Mouse (Mus musculus) kidney, adult 2 months (tissue): ENCODE results near the gene 1700017B05Rik. TPM values are rescaled to one million over a fixed set of nuclear protein-coding genes. Genes with fewer than 3 reads are reported as not detected.
"Not testable (repeated sequence)": the region's sequence is repeated elsewhere in the genome, so short reads cannot be mapped to it uniquely, and the experiment has no call there.

Experiments used
- DNase-seq: peaks from one replicate; pipeline ENCODE4 v3.0.0; 2021
- H3K27ac ChIP-seq: fragments of 200-500 bp; 2 replicates; pipeline ENCODE4 v1.5.1; 2012; ENCODE audit warnings: low read depth, low read length, control low read depth, inconsistent platforms; ENCODE audit not compliant: insufficient read depth
- H3K27me3 ChIP-seq: fragments of 200-500 bp; replicated peaks from 2 replicates; pipeline ENCODE4 v1.6.1; 2012; ENCODE audit warnings: mild to moderate bottlenecking, moderate library complexity, low read length, inconsistent platforms; ENCODE audit not compliant: control insufficient read depth, insufficient read depth
- H3K36me3 ChIP-seq: fragments of 200-500 bp; 2 replicates; pipeline ENCODE4 v1.6.1; 2012; ENCODE audit warnings: mild to moderate bottlenecking, moderate library complexity, low read length, inconsistent platforms; ENCODE audit not compliant: control insufficient read depth, insufficient read depth
- H3K4me1 ChIP-seq: fragments of 200-500 bp; 2 replicates; pipeline ENCODE4 v1.6.1; 2011; ENCODE audit warnings: low read length; ENCODE audit not compliant: control insufficient read depth, insufficient read depth
- H3K4me3 ChIP-seq: fragments of 200-500 bp; 2 replicates; pipeline ENCODE4 v1.5.1; 2011; ENCODE audit warnings: mild to moderate bottlenecking, low read depth, low read length, control low read depth; ENCODE audit not compliant: insufficient read depth
- CTCF ChIP-seq: fragments of 200-500 bp; conservative IDR thresholded peaks from 2 replicates; pipeline ENCODE4 v1.5.1; 2011; ENCODE audit warnings: low read depth, mild to moderate bottlenecking, control low read depth, low read length, moderate library complexity, mixed read lengths; ENCODE audit not compliant: insufficient read depth, insufficient read length
- POLR2A ChIP-seq: fragments of 200-500 bp; IDR thresholded peaks from one replicate; pipeline ENCODE4 v1.6.1; 2011; ENCODE audit warnings: low read depth, low read length, control low read depth
- WGBS: fragments of 180-500 bp; shearing (Covaris S2); methylation state at CpG from one replicate; pipeline ENCODE4 v1.1.7; 2018; 5-methylcytosine and 5-hydroxymethylcytosine counted together
- polyA plus RNA-seq: library from polyadenylated mRNA; depleted of rRNA; stranded (reverse); fragments of >200 nt; gene quantifications from 2 replicates; pipeline ENCODE4 v1.2.3, GENCODE M21; 2012; rRNA removed

Gene 1700017B05Rik
- 9.5 TPM in 2 replicates for polyA plus RNA-seq

GRCm38 (mm10) chr9:57261913-57262794, at the start of gene 1700017B05Rik:
Gene 1700017B05Rik, minus strand, starts transcription at chr9:57262612.
- DNase-seq, result peak; percentile 80
- Histone ChIP-seq H3K27me3 (no peaks in the 10 kb centered on the region), H3K36me3 (no peaks in the 10 kb centered on the region), H3K4me1 (peaks cover 12% of the 10 kb centered on the region; the same call in 1 of the 2 replicates), H3K27ac (peak within 1 kb of the TSS; percentile 69), H3K4me3 (peak within 1 kb of the TSS; percentile 96)
- under 1% methylated on average over 87 of the region's 87 CpGs for WGBS
- peak; percentile 37 for TF ChIP-seq CTCF
- TF ChIP-seq POLR2A, result peak; percentile 12

- no peak for TF ChIP-seq CTCF
- no peak for TF ChIP-seq POLR2A
- 97% methylated on average over 2 of the region's 2 CpGs for WGBS
- DNase-seq, result no peak
- H3K36me3 ChIP-seq, result no peaks in the 10 kb centered on the region
- H3K27ac ChIP-seq, result no peak overlapping the region
- H3K27me3 ChIP-seq, result no peaks in the 10 kb centered on the region
- H3K4me1 ChIP-seq, result no peaks in the 10 kb centered on the region
- H3K4me3 ChIP-seq, result no peak overlapping the region
Observed at GRCm38 (mm10) chr9:57310895-57311294, 48.5 kb upstream of the 1700017B05Rik start.

- no peaks in the 10 kb centered on the region for H3K27me3 ChIP-seq
- no peak overlapping the region for H3K27ac ChIP-seq
- no peak overlapping the region for H3K4me3 ChIP-seq
- 89% methylated on average over 4 of the region's 4 CpGs for WGBS
- H3K36me3 ChIP-seq, result no peaks in the 10 kb centered on the region
- TF ChIP-seq CTCF (no peak), POLR2A (no peak)
- no peak for DNase-seq
- no peaks in the 10 kb centered on the region for H3K4me1 ChIP-seq
Observed at GRCm38 (mm10) chr9:57309353-57309752, 46.9 kb upstream of the 1700017B05Rik start.

DNA sequence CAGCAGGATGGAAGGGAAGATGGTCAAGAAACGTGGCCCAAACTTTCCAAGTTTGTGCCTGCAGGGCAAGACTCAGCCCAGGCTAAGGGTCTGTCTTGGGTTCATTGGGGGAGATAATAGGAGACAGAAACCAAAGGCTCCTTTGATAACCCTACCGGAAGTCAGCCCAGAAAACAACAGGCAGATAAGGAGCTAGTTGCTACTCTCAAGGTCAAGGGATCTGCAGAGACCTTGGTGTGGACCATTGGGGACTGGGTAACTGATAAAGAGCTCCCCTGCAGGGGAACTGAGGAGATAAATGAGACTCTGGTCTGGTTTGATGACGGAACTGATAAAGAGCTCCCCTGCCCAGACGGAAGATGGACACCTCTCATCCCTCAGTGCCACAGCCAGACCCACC, 45.0 kb upstream of the 1700017B05Rik start:
- H3K27ac ChIP-seq, result no peak overlapping the region
- DNase-seq, result no peak
- no peaks in the 10 kb centered on the region for H3K27me3 ChIP-seq
- TF ChIP-seq POLR2A, result no peak
- WGBS, result 92% methylated on average over 4 of the region's 4 CpGs
- no peaks in the 10 kb centered on the region for H3K36me3 ChIP-seq
- no peaks in the 10 kb centered on the region for H3K4me1 ChIP-seq
- no peak overlapping the region for H3K4me3 ChIP-seq

DNA sequence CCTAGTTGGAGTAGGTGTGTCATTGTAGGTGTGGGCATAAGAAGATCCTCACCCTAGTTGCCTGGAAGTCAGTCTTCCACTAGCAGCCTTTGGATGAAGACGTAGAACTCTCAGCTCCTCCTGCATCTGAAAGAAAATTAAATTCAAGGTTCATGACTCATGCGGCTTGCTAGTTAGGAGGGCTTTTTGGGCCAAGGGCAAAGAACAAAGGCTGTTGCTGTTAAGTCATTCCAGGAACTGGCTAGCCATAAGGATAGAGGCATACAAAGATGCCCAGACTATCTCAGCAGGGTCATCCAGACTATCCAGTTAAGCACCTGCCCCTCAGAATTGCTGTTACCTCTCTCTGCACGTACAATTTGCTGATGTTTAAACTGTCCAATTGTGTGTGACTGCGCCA, 42.3 kb upstream of the 1700017B05Rik start:
- H3K27ac ChIP-seq, H3K4me1 ChIP-seq, H3K36me3 ChIP-seq, H3K4me3 ChIP-seq, DNase-seq, H3K27me3 ChIP-seq: not testable (repeated sequence)
- WGBS, result 91% methylated on average over 4 of the region's 4 CpGs

- Histone ChIP-seq H3K27me3 (no peaks in the 10 kb centered on the region), H3K4me3 (no peak overlapping the region), H3K27ac (no peak overlapping the region), H3K4me1 (no peaks in the 10 kb centered on the region), H3K36me3 (no peaks in the 10 kb centered on the region)
- TF ChIP-seq CTCF, result no peak
- no peak for TF ChIP-seq POLR2A
- no peak for DNase-seq
- WGBS, result 100% methylated on average over 2 of the region's 2 CpGs
Observed at GRCm38 (mm10) chr9:57304251-57304650, 41.8 kb upstream of the 1700017B05Rik start.

GRCm38 (mm10) chr9:57303356-57303755, 40.9 kb upstream of the 1700017B05Rik start:
- no peaks in the 10 kb centered on the region for H3K4me1 ChIP-seq
- no peak overlapping the region for H3K4me3 ChIP-seq
- H3K27me3 ChIP-seq, result no peaks in the 10 kb centered on the region
- DNase-seq, result no peak
- TF ChIP-seq CTCF (no peak), POLR2A (no peak)
- WGBS, result 90% methylated on average over 1 of the region's 1 CpGs
- no peaks in the 10 kb centered on the region for H3K36me3 ChIP-seq
- no peak overlapping the region for H3K27ac ChIP-seq
